Mouse (Mus musculus) erythroblast, embryonic 14.5 days (primary cell): Measurements from ENCODE around the gene Rnf208.

ENCODE experiments used
- GATA1 ChIP-seq: IDR thresholded peaks from 2 replicates; pipeline ENCODE4 v1.6.1; 2012; ENCODE audit warnings: low read length, inconsistent platforms, mixed read lengths
- TAL1 ChIP-seq: IDR thresholded peaks from 3 replicates; pipeline ENCODE4 v1.6.1; 2012; ENCODE audit warnings: low read length, inconsistent platforms, mixed read lengths

DNA sequence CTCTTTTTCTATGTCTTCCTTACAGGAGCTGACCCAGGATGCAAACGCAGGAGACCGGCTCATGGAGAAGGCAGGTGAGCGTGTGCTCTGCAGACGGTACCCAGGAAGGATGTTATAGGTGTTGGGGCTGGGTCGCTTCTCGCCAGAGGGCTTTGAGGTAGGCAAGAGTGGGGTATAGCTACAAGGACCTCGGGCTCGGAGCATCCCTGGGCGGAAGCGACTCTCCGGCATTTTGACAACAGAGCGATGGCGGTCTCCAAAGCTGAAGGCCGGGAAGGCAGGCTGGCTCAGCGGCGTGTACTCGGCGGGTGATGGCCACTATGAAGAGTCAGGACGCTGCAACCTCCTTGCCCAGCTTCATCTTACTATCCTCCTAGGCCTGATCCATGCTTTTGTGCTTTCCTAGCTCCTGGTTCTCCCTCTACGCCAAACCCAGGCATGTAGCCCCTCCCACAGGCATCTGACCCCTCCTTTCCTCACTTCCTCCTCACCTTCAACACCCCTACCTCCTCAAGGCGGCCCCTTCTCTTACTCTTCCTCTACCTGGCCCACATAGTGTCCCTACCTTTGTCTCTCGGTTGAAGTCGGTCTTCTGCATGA, 28.7 kb upstream of the Rnf208 start:
- TF ChIP-seq TAL1 (no peak), GATA1 (no peak)
